ENCODE assay signal across 7 mouse cellular contexts in genomic region chr10:44003551-44004151, GRCm38 (mm10).
DNase-seq lines count a peak whose midpoint lies in the region; ATAC-seq and TF ChIP-seq lines count a peak whose summit lies in the region.

No protein-coding gene starts in this region.

- intact Hi-C loops in gastrocnemius, adult 2 months (cut with DNase I): no loop called here

- TF ChIP-seq CTCF in gastrocnemius, adult 2 months (IDR thresholded peaks at IDR 0.05): peak; percentile 45
- peak; percentile 55 for TF ChIP-seq CTCF in stomach, postnatal 0 days (IDR thresholded peaks at IDR 0.05; ENCODE audit: low read depth)

- TF ChIP-seq EP300 in stomach, postnatal 0 days (optimal IDR thresholded peaks at IDR 0.05): no peak

- DNase-seq in ES-CJ7 (ENCODE audit: low read depth, low spot score): peak; percentile 20
- DNase-seq in adrenal gland, postnatal 14 days: peak; percentile 80
- DNase-seq in gastrocnemius, adult 2 months: peak; percentile 71
- peak; percentile 78 for DNase-seq in stomach, postnatal 0 days (ENCODE audit: low spot score)

- H3K27ac ChIP-seq in gastrocnemius, adult 2 months: peak overlapping the region; percentile 87
- no peak overlapping the region for H3K27ac ChIP-seq in hindbrain, embryonic 16.5 days (ENCODE audit: low read depth, low read length)
- H3K27ac ChIP-seq in liver, embryonic 12.5 days: no peak overlapping the region
- peak overlapping the region; percentile 49 for H3K27ac ChIP-seq in stomach, postnatal 0 days (replicated peaks)

- H3K4me2 ChIP-seq in hindbrain, embryonic 16.5 days (ENCODE audit: low read length): peak overlapping the region; percentile 64
- H3K4me2 ChIP-seq in liver, embryonic 12.5 days: peak overlapping the region; percentile 79
- peak overlapping the region; percentile 72 for H3K4me2 ChIP-seq in stomach, postnatal 0 days (replicated peaks; ENCODE audit: low read depth)

- peak overlapping the region; percentile 59 for H3K9ac ChIP-seq in hindbrain, embryonic 16.5 days (ENCODE audit: low read depth, low read length)
- H3K9ac ChIP-seq in liver, embryonic 12.5 days: peak overlapping the region; percentile 59
- H3K9ac ChIP-seq in stomach, postnatal 0 days (ENCODE audit: low read length): peak overlapping the region; percentile 69

- H3K9me3 ChIP-seq in hindbrain, embryonic 16.5 days (ENCODE audit: control insufficient read depth, low read length): no peaks in the 10 kb centered on the region
- no peaks in the 10 kb centered on the region for H3K9me3 ChIP-seq in liver, embryonic 12.5 days (replicated peaks)
- no peaks in the 10 kb centered on the region for H3K9me3 ChIP-seq in stomach, postnatal 0 days (ENCODE audit: control insufficient read depth, low read length)

- 1% methylated on average over 68 of the region's 68 CpGs for whole genome bisulfite sequencing in hindbrain, embryonic 16.5 days
- 2% methylated on average over 68 of the region's 68 CpGs for WGBS in liver, embryonic 12.5 days (ENCODE audit: insufficient replicate concordance)
- 1% methylated on average over 56 of the region's 68 CpGs for WGBS in stomach, postnatal 0 days

- peaks cover 37% of the 10 kb centered on the region for H3K27me3 ChIP-seq in hindbrain, embryonic 16.5 days (replicated peaks; ENCODE audit: control insufficient read depth, insufficient read depth, low read length)
- H3K27me3 ChIP-seq in liver, embryonic 12.5 days (replicated peaks): peaks cover 83% of the 10 kb centered on the region
- 0 out of 2 replicates have a peak, but pooled peaks cover 2% of the 10 kb centered on the region for H3K27me3 ChIP-seq in stomach, postnatal 0 days (ENCODE audit: control insufficient read depth, insufficient read depth, low read length)

- peaks cover 17% of the 10 kb centered on the region for H3K4me1 ChIP-seq in hindbrain, embryonic 16.5 days (ENCODE audit: control insufficient read depth, insufficient read depth, low read depth, low read length)
- peaks cover 40% of the 10 kb centered on the region for H3K4me1 ChIP-seq in liver, embryonic 12.5 days
- peaks cover 3% of the 10 kb centered on the region; the same call in 1 of the 2 replicates for H3K4me1 ChIP-seq in stomach, postnatal 0 days (replicated peaks; ENCODE audit: control insufficient read depth, insufficient read depth)

- H3K36me3 ChIP-seq in hindbrain, embryonic 16.5 days (ENCODE audit: control insufficient read depth, insufficient read depth, low read length): no peaks in the 10 kb centered on the region
- no peaks in the 10 kb centered on the region for H3K36me3 ChIP-seq in liver, embryonic 12.5 days
- no peaks in the 10 kb centered on the region for H3K36me3 ChIP-seq in stomach, postnatal 0 days (ENCODE audit: control insufficient read depth, insufficient read depth, low read length)

- 0 out of 2 replicates have a peak, but pooled peaks have one; percentile 28 for ATAC-seq in hindbrain, embryonic 16.5 days
- 0 out of 2 replicates have a peak, but pooled peaks have one; percentile 24 for ATAC-seq in liver, embryonic 12.5 days
- peak; percentile 84 for ATAC-seq in monocyte, adult 5-6 weeks (replicated peaks; ENCODE audit: insufficient number of reproducible peaks, low FRiP score, low TSS enrichment, poor library complexity, severe bottlenecking)
- ATAC-seq in stomach, postnatal 0 days (ENCODE audit: low FRiP score, low TSS enrichment): peak; percentile 64

- H3K4me3 ChIP-seq in gastrocnemius, adult 2 months: peak overlapping the region; percentile 94
- H3K4me3 ChIP-seq in hindbrain, embryonic 16.5 days (ENCODE audit: low read length): peak overlapping the region; percentile 51
- H3K4me3 ChIP-seq in liver, embryonic 12.5 days: peak overlapping the region; percentile 67
- H3K4me3 ChIP-seq in stomach, postnatal 0 days (ENCODE audit: low read depth, low read length): peak overlapping the region; percentile 74

Comparison
In these comparisons a context has a peak if more than half of its experiments do, and no peak if none do; other contexts are left out.
1. DNase-seq: peak in every context shown above with its lines; median percentile 80 in adrenal gland, postnatal 14 days; 78 in stomach, postnatal 0 days; 71 in gastrocnemius, adult 2 months; 20 in ES-CJ7.
2. H3K27ac ChIP-seq: peak in gastrocnemius, adult 2 months (single experiment) and stomach, postnatal 0 days (single experiment); none in hindbrain, embryonic 16.5 days (single experiment) and liver, embryonic 12.5 days (single experiment).
3. ATAC-seq: peak in every context shown above with its lines; median percentile 84 in monocyte, adult 5-6 weeks; 64 in stomach, postnatal 0 days; 28 in hindbrain, embryonic 16.5 days; 24 in liver, embryonic 12.5 days.
4. Peak in every context shown above with its lines, with median percentiles within 50 percentile points of each other: H3K4me3 ChIP-seq, H3K4me2 ChIP-seq and H3K9ac ChIP-seq.